Mouse (Mus musculus) right cerebral cortex, postnatal 4 days (tissue): ENCODE measurements at regions not wholly inside any gene's neighbourhood (a gene's known extent, or its start where the extent isn't known, plus 50 kb on each side); places are given as distances from the start of the nearest gene placed in this dataset.
A peak's percentile ranks its signal among the peaks of the same experiment; 100 is the strongest.

Experiments used
- DNase-seq: peaks from one replicate; pipeline ENCODE4 v3.0.0-alpha.2; 2022

DNA sequence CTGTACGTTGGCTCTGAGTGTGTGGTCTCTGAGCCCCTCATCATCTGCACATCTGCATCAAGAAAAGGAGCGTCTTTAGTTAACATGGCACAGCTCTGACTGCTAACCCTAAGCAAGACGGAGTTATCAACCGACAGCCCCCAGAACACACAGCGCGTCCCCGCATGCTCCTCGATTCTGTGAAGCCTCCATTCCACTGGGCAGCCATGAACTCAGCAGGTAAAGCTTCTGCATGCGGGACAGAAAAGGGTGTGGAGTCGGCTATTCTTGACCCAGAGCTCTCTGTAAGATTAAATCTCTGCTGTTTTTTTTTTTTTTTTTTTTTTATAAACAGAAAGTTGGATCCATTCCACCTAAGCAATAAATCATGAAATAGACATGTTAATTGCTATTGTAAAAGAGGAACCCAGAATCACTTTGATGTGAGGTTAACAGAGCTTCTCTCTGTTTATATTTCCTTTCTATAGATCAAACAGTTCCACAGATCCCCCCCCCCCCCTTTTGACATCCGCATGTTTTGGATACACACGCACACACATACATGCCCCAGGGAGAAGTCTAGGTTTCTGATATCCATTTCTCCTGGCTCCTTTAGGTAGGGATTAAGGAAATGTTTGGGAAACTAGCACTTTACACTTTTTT is 328.9 kb downstream of the Mex3b start:
- no peak for DNase-seq

DNA sequence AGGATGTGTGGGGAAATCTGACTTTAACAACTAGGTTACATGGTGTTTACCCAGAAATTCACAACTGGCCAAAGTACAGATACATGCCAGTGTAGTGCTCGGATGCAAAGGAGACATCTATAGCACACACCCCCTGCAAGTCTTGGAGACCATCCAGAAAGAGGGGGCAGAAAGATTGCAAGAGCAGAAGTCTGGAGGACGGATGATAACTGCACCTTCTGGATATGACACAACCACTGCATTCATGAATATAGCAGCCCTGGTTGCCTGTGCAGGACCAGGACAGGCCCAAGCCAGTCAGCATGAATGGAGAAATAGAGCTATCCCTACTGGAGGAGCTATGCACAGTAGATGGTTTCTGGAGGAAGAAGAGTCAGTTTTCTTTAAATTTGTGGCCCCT is 330.4 kb downstream of the Mex3b start:
- no peak for DNase-seq

DNA sequence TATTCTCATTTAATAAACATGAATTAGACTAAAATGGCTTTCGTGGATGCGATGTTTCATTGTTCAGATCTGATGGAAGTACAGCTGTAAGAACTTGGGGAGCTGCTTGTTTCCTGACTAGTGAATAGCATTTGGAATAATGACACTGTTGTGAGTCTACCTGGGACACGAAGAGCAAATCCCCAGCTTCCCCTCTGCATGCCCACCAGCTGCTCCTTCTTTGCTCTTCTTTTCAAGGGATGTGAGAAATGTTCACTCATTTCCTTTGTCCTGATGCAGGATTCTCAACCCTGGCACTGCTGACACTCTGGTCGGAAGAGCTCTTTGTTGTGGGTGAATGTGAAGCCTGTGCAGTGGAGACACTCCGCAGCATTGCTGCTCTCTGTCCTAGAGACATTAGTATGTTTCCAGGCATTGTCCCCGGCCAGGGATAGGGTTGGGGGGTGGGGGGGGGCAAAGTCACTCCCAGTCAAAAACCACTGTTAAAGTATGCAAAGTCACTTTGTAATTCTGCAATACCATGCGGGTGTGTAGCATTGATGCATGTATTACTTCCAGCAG is 334.1 kb downstream of the Mex3b start:
- DNase-seq = peak; percentile 6

DNA sequence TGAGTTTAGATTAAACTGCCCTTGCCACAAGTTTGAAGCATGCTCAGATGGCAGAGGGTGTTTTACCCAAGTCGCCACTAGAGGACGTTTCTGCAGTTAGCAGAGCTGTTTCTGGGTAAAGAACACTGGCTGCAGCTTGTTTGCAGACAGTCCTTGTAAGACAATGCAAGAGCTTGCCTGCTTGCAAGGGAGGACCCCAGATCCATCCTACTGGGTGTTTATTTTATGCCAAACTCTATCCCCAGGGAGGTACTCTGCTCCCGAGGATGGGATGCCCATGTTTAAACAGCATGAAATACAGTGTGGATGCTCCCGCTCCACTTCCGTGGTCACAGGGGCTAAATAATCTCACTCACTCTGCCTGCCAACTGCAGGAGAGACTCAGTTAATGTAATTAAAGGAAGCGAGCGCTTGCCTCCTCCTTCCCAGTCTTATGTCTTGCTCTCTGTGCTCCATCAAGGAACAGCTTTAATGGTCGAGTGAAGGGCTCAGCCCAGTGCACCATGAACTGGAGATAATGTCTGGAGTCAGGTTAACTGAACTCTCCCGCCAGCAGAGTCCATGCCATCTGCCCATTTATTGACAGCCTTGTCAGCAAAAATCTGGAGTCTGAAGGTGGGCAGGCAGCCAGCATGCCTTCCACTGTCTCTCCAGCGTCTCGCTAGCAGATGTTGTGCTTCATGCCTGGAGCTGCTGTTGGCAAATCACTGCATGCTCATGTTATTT is 334.8 kb downstream of the Mex3b start:
- DNase-seq = peak; percentile 69

DNA sequence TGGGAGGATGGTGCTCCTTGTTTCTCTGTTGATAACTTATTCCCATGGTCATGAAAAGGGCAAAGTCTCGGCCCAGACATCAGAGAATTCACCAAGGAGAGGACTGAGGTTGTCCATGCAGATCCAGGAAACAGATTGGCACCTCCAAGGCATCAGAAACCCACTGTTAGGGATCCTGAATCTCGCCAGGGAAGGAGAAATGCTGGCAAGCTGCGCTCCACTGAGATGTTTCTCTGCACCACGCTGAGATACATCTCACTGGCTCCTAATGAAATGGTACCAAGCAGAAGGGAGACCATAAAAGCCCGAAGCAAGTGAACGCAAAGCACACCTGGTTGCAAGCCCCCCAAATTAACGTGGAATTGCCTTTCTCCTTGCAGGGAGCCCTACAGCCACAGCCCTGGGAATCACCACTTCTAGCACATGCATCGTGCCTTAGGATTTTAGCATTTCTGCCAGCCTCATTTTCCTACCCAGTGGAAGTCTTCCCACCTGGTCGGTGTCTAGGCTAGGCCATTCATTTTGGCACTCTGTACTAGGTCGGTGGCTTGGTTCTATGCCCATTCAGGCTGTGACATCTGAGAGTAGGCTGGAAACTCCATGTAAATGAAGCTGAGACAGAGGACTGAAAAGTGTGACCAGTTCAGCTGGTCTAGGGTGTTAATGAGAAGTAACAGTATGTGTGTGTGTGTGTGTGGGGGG is 336.3 kb downstream of the Mex3b start:
- no peak for DNase-seq

DNA sequence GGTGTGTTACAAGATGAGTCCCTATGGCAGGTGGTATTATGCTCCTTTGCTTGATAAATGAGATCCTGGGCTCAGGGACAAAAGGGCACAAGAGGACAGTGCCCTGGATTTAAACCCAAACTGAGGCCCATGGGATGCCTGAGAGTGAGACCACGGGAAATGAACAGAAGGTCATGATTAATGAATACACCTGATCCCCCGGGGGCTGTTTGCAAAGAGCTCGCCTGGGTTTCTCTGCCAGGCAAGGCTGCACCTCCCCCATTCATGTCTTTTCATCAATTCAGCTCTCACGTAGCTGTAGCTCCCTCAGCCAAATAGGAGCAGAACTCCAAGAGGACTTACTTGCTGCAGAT is 336.9 kb downstream of the Mex3b start:
- no peak for DNase-seq

DNA sequence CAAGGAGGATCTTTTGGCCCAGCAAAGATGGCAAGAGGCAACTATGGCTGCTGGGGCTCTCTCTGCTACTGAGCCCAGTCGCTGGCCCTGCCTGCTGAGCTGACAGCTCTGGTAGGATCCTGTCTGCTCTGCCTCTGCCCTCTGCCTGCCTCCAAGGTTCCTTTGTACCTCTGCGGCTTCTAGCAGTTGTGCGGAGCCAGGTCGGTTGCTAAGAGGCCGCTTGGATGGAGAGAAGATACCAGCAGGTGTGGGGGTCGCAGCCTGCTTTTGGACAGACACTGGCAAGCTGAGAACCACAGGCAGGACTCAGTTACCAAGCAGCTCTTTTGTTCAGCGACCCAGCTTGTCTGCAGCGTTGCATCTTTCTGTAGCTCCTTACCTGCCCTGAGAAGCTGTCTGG is 337.6 kb downstream of the Mex3b start:
- peak; percentile 20 for DNase-seq

DNA sequence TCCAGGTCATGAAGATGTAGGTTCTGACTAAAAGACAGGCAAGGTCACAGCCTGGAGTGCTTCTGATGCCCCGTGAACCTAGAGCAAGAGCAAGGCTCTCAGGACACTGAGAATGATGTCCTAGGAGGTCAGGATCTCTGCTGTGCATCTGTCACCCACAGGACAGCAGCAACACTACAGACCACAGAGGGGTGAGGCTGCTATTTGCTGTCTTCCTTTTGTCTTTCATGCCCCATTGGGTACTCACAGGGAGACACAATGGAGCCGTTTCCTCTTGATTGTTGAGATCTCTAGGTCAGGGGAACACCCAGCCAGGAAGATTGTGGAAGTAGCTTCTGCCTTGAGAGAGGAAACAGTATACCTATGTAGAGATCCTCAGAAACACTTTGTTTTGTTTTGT is 339.9 kb downstream of the Mex3b start:
- no peak for DNase-seq

DNA sequence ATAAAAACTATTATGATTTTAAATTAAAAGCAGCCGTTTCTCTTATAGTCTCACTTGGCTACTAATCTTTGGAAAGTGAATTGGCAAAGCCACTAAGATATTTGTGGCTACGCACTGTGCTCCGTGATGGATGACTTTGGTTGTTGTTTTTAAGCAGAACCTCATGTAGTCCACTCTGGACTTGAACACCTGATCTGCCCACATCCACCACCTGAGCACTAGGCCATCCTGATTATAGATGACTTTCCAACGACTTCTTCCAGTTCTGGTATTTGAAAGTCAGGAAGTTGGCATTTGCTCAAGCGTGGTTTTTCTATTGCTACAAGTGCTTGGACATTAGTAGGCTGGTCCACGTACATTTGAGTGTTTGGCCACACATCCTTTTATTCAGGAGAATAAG is 344.5 kb downstream of the Mex3b start:
- DNase-seq = no peak

DNA sequence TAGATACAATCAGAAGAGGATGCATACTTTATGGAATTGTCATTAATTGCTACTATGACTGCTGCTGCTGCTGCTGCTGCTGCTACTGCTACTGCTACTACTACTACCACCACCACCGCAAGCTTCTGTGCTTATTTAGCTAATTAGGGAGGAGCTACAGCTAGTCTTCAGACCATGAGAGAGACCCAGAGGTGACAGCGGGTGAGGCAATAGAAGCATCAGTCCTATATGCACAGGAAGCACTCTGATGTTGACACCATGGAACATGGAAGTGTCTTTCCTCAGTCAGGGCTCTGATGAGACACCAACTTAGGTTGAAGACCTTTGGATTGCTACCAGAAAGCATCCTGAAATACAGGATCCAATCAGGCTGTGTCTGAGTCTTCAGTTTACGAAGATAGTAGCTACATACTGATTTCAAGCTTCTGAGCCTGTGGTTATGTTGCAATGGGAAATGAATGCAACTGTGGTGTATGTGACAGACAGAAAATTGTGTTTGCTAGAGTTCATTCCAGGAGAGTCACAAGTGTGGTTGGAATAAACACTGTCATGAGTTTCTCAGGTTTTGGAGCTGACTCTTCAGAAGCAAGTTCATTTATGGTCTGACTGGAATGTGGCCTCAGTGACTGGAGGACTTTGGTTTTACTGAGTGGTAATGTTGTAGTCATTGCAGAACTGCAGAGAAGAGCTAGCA is 355.0 kb downstream of the Mex3b start:
- no peak for DNase-seq

DNA sequence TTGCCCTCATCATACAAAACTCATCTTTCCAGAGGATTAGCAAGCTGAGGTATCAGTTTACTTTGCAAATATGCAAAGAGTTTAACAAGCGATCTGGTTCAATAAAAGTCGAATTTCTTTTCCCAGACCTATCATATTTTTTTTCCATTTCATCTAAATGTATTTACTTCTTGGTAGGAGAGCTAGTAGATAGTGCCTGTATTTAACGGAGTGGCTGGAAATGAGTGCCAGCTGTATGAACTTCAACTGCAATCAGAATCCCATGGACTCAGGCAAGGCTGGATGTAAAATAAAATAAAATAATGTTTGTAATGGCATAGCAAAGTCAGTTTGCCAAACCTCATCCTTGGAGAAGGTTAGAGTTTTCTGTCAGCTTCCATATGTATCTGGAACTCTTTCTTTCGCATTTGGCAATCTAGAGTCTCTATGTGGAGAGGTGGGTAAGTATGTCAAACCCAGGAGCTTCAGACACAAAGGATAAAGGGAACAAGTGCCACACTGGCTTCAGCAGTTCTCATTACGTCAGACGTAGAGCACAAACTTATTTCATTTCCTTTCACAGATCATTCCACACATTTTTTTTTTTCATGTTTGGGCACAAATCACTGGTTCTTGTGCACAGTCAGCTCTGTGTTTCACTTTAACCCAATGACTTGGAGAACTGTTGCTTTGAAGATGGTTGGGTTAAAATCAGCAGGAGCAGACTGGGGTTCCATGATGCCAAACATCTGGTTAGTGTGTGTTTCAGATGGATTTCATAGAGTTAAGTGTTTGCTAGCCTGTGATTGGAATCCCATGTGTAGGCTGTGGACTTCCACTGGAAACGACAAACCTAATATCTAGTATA is 357.2 kb upstream of the Tmc3 start:
- no peak for DNase-seq

DNA sequence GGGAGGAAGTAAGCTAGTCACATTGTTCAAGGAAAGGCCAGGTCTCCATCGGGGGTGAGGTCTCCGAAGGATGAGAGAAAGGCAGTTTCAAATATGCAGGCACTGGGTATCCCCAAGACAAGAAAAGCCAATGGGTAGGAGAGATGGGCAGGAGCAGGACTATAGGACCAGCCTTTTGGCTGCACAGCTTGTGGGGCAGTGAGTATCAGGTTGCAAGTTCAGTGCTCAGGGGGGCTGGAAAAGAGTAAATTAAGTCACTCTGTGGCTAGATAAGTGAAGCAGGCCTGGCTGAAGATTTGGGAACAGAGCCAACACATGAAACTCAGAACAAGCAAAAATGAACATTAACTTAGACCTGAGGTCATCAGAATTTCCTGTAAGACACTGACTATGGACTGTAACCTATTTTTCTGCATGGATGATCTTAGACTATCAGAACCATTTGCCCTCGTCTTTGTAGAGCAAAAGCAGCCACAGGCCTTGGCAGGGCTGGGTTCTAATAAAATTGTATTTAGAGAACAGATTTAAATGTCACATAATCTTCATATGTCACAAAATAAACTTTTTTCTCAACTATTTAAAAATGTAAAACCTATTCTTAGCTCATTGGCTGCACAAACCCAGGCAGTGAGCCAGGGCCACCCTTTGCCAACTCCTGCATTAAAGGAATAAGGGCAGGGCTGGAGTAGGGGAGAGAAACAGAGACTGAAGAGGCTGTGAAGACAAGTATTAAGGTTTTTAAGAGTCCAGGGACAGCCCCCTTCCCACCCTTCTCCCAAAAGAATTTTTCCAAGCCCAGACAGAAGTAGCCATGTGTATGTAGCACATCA is 354.0 kb upstream of the Tmc3 start:
- peak; percentile 53 for DNase-seq

DNA sequence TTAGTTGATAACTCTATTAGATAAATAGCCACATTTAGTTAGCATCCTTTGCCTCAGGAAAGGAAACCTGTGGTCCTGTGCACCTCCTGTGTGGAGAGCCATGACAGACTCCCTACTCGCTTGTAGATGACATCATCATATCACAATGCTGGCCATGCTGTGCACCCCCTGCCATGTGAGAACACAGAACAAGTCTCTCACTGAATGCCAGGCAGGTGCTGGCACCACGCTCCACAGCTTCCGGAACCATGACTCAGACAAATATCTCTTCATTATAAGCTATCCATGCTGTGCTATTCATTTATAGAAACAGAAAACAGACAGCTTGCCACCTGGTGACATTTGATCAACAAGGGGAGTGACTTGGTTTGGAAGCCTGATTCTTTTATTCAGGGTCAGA is 349.1 kb upstream of the Tmc3 start:
- DNase-seq = no peak

DNA sequence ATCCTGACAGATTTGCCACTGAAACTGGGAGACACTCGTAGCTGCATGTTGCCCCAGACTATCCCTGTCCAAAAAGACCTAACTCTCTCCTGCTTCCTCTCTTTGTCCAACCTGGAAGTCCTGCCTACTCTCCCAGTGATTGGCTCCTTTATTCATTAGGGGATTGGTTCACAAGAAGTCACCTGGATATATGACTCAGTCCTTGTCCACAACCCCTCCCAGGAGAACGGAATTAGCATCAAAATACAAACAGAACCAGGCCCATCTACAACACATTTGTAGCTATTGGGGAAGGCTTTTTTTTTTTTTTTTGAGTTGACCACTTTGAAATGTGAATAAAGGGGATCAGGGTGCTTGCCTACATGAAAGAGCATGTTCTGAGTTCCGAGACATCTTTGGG is 347.4 kb upstream of the Tmc3 start:
- DNase-seq = no peak

DNA sequence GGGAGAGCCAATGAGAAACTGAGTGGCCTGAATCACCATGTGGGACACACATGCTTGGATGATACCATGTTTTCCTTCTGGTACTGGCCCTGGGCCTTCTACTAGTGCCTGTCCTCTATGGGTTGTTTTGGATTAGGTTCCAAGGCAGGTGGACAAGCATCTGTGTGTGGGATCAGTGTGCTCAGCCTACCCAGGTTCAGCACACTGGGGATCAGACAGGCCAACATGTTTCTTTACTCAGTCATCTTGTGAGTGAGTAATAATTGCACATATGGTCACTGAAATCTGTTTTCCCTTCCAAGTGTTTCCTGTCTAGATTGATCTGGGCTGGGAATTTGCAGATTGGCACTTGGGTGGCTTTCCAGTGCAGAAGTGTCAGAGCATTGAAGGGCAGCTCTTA is 346.6 kb upstream of the Tmc3 start:
- DNase-seq = no peak

DNA sequence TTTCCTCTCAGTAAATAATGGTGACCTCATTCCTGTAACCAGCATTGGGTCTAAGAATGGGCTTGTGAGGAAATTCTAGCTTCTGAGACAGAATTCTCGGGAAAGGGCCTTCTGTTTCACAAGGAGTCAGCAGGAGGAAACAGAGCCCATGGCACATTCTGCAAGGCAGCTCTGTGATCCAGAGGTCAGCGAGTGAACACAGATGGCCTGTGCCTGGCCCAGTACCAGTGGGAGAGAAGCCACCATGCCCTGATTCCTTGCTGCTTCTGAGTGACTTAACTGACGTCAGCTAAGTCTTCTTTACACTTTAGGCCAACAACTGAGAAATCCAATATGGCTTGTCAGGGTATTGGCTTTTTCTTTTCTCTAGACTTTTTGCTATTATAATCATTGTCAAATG is 342.5 kb upstream of the Tmc3 start:
- no peak for DNase-seq

DNA sequence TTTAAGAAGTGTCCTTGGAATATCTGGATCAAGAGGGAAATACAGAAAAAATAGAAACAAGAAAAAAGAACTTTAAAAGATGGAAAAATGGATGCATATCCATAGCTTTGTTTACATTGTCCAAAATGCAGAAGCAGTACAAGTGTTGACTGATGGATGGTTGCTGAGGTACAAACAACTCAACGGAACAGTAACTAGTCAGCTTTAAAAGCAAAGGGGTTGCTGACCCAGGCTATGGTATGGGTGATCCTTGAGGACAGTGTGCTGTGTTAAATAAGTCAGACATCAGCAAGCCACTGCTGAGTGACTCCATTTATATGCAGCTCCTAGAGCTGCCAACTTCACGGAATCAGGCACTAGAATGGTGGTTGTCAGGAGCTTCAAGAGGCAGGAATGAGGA is 338.9 kb upstream of the Tmc3 start:
- no peak for DNase-seq

DNA sequence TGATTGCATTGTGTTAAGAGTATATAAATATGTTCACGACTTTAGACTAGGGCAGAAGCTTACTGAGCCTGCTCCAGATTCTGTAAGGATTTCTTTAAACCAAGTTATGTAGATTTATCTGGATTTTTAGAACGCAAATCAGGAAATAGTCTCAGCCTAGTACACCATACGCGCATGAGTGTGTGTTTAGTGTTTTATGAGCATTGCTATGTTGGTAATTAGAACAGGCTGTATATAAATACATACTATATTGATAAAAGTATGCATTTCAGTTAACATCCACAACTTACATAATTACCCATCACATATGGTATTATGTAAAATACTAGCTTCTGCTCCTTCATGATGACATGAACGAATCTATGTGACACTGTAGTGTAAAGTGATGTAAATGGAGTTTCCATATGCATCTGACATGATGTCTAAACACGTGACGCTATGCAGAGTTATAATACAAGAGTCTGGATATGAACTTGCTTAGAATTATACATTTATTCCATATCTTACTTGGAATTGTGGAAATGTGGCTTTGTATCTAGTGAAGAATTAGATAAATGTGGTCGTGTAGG is 332.6 kb upstream of the Tmc3 start:
- no peak for DNase-seq

DNA sequence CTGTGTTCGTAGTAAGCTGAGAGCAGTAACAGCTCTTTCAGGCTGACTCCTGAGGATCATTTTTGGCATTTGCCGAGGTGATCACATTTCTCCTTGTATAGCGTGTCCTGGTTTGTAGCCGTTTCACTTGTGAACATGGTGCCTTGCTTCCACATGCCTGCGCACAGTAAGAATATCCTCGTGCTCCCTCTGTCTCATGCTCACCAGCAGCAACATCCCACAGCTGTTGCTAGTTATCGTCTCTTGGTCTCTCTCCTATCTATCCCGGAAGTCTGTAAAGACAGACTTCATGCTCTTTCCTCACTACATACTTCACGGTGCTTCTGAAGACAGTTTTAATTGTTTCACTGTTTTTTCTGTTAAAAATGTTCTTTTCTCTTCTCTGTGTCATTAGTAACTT is 331.7 kb upstream of the Tmc3 start:
- DNase-seq = no peak

DNA sequence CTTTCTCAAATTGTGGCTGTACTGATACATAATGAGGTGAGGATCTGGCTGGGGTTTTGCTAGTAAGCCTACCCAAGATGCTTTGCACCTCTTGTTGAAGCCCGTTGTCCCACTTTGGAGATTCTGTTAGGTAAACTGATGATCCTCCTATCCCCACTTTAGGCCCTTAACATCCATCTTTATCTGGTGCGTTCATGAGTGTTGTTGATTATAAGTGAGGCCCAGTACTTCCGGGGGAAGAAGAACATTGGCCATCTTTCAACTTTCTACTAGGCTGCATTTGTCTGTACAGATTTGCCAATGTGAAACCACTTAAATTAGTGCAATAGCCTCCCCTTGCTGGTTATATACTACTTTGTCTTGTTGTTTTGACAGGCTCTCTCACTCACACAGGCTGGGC is 331.3 kb upstream of the Tmc3 start:
- DNase-seq = no peak

DNA sequence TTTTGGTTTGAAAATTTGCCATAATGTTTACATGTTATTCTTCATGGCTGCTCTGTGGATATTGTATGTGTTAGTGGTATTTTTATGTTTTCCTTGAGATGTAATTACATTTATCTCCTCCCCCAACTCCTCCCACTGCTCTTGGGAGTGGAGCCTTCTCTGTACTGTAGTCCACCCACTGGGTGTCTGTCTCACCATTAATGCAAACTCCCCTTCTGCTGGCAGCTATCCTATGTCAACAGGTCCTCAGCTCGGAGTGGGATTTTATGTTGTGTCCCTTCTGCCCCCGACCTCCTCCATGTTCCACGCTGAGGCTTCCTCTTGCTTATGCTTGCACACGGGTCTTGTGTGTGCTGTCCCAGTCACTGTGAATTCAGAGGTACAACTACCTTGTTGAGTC is 330.3 kb upstream of the Tmc3 start:
- no peak for DNase-seq
